Mouse (Mus musculus) CD8-positive naive resting alpha-beta T cell, adult 2 months (primary cell): Measurements from ENCODE around the gene Gm11060.

Source experiments
- DNase-seq, 2 experiments: peaks; one replicate each; pipeline ENCODE4 v3.0.0; 2022; ENCODE audit warnings: low read depth in 2 of 2, low spot score in 2 of 2

The Gm11060 gene

DNA sequence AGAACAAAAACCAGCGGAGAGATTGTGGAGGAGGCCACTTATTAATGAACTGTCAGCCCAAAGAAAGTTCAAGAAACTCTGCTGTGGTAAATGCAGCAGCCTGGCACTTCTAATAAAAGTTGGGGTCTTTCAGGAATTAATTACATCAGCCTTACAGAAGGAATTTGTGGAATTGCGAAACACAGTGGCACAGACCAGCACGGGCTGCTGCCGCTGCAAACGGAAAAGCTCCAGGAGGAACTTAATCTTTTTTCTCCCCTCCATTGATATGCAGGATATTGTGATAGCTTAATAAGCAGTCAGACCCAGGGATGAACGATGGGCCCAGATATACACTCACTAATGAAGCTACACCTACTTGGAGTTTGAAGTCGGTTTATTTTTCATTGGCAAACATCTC is 49.6 kb downstream of the Gm11060 start:
- DNase-seq, result no peak
